Mouse (Mus musculus): Measurements from ENCODE around the gene Gabarap.

GRCm38 (mm10) chr11:69956218-69956617, 34.7 kb upstream of the Gabarap start:
- TF ChIP-seq TCF12 (IDR thresholded peaks at IDR 0.05; ENCODE audit: low read depth, low read length) (no peak), ELF1 (IDR thresholded peaks at IDR 0.05; ENCODE audit: low read depth, low read length) (no peak), NRF1 (IDR thresholded peaks at IDR 0.05; ENCODE audit: low read depth, low read length) (no peak), CTCF (conservative IDR thresholded peaks at IDR 0.05 in 1 of 2, IDR thresholded peaks at IDR 0.05 in 1 of 2; ENCODE audit: low read depth in 2 of 2, low read length in 2 of 2) (peak; percentile 9 to 55; a peak in 2 of 4 replicates), CHD1 (IDR thresholded peaks at IDR 0.05; ENCODE audit: low read depth, low read length) (no peak), ZNF384 (IDR thresholded peaks at IDR 0.05; ENCODE audit: low read depth, low read length) (no peak)
